Mouse (Mus musculus): ENCODE data around the gene Plcl1. TPM values are rescaled to one million over a fixed set of nuclear protein-coding genes. Genes with fewer than 3 reads are reported as not detected.
"Not testable (repeated sequence)": the region's sequence is repeated elsewhere in the genome, so short reads cannot be mapped to it uniquely, and the experiment has no call there.

The Plcl1 gene
- total and polyA plus RNA-seq, 3 experiments: 0.08 to 0.41 (median 0.13) TPM

DNA sequence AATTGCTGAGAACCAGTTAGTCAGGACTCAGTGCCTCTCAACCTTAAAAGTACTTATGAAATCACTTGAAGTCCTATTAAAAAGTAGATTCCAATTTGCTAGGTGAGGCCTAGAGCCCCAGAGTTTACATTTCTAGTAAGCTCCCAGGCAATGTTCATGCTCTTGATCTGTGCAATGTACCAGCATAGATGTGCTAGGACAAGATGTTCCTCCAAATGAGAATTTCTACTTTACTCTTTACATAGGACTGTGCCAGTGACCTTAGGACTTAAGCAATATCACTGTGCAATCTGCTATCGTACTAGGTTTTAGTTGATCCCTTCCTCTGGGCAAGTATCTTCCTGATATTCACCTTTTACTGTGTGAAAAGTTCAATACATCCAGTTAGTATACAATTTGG is 103.9 kb downstream of the Plcl1 start:
- TF ChIP-seq ZMIZ1 (IDR thresholded peaks at IDR 0.05; ENCODE audit: low read depth, low read length): no peak
- no peak for TF ChIP-seq POLR2AphosphoS2 (IDR thresholded peaks at IDR 0.05; ENCODE audit: low read depth, low read length)
- no peak for TF ChIP-seq MAZ (IDR thresholded peaks at IDR 0.05; ENCODE audit: low read depth, low read length)
- no peak for TF ChIP-seq USF1 (IDR thresholded peaks at IDR 0.05; ENCODE audit: low read depth, low read length)
- TF ChIP-seq E2F4 (IDR thresholded peaks at IDR 0.05; ENCODE audit: insufficient replicate concordance, low read depth, low read length): no peak
- no peak for TF ChIP-seq BHLHE40 (IDR thresholded peaks at IDR 0.05; ENCODE audit: low read depth, low read length)
- no peak for TF ChIP-seq MXI1 (IDR thresholded peaks at IDR 0.05; ENCODE audit: low read depth, low read length)
- TF ChIP-seq USF2 (conservative IDR thresholded peaks at IDR 0.05; ENCODE audit: low read depth, low read length): no peak
- no peak for TF ChIP-seq RCOR1 (conservative IDR thresholded peaks at IDR 0.05; ENCODE audit: low read depth, low read length)
- no peak for TF ChIP-seq JUND (conservative IDR thresholded peaks at IDR 0.05; ENCODE audit: low read depth, low read length)
- TF ChIP-seq SMC3 (IDR thresholded peaks at IDR 0.05; ENCODE audit: low read depth, low read length): no peak
- TF ChIP-seq CHD1 (IDR thresholded peaks at IDR 0.05; ENCODE audit: low read depth, low read length): no peak
- TF ChIP-seq MAFK (IDR thresholded peaks at IDR 0.05; ENCODE audit: insufficient replicate concordance, low read length): no peak
- TF ChIP-seq NELFE (IDR thresholded peaks at IDR 0.05; ENCODE audit: low read depth, low read length): no peak
- TF ChIP-seq ZC3H11A (IDR thresholded peaks at IDR 0.05; ENCODE audit: low read depth, low read length): no peak
- TF ChIP-seq ELF1 (IDR thresholded peaks at IDR 0.05; ENCODE audit: low read depth, low read length): no peak
- no peak for TF ChIP-seq NRF1 (IDR thresholded peaks at IDR 0.05; ENCODE audit: low read depth, low read length)
- TF ChIP-seq ETS1 (conservative IDR thresholded peaks at IDR 0.05; ENCODE audit: low read depth, low read length): no peak
- no peak for DNase-seq (ENCODE audit: extremely low read depth)
- H3K9me3 ChIP-seq (replicated peaks; ENCODE audit: low read length): no peaks in the 10 kb centered on the region
- no peak overlapping the region for H3K9ac ChIP-seq (ENCODE audit: insufficient read depth, low read depth)
- no peak overlapping the region for H3K27ac ChIP-seq (ENCODE audit: insufficient read depth, low read depth)
- H3K27me3 ChIP-seq (replicated peaks): no peaks in the 10 kb centered on the region
- no peaks in the 10 kb centered on the region for H3K36me3 ChIP-seq (replicated peaks in 1 of 2; ENCODE audit: control insufficient read depth in 1 of 2, insufficient read depth in 1 of 2, low read length in 1 of 2)
- H3K4me1 ChIP-seq (ENCODE audit: control insufficient read depth in 1 of 2, insufficient read depth in 2 of 2): peaks cover 9 to 28% of the 10 kb centered on the region in 2 experiments
- H3K4me2 ChIP-seq (ENCODE audit: insufficient read depth, low read depth, poor library complexity, severe bottlenecking): no peak overlapping the region
- in situ Hi-C loops (cut with MboI; ENCODE audit: low pct_ligation_motif_present, low pct_unique_long_range_greater_than_20kb, low sequenced_read_pairs) (no loop called here), dilution Hi-C loops (cut with MboI; ENCODE audit: extremely low pct_ligation_motif_present, extremely low pct_unique_long_range_greater_than_20kb, low sequenced_read_pairs) (no loop called here)
- H3K4me3 ChIP-seq (replicated peaks in 1 of 3; ENCODE audit: low read depth in 2 of 3, low read length in 2 of 3, poor library complexity in 1 of 3): no peak overlapping the region
- no peaks in the 10 kb centered on the region for H3K79me2 ChIP-seq (replicated peaks; ENCODE audit: control insufficient read depth, extremely low read depth, insufficient read depth, poor library complexity, severe bottlenecking)

DNA sequence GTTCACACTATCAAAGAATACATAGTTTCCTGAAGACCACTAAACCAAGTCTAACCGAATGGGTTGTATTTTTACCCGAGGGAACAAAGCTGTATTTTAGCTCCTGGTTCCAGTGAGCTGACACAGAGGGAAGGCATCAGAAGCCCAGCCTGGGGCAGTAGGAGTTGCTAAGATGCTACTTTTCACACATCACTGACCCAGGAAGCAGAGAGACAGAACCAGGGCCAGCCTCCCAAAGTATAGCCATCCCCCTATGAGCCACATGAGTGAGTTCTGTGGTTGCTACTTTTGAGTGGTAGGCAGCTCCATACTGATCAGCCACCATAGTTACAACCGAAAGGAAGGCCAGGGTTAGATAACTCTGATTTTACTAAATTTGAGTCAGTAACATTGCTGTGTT is 106.4 kb downstream of the Plcl1 start:
- dilution Hi-C loops (cut with MboI; ENCODE audit: extremely low pct_ligation_motif_present, extremely low pct_unique_long_range_greater_than_20kb, low sequenced_read_pairs): no loop called here
- in situ Hi-C loops (cut with MboI; ENCODE audit: low pct_ligation_motif_present, low pct_unique_long_range_greater_than_20kb, low sequenced_read_pairs): no loop called here
- TF ChIP-seq UBTF (IDR thresholded peaks at IDR 0.05; ENCODE audit: low read depth, low read length): no peak
- TF ChIP-seq MYC (IDR thresholded peaks at IDR 0.05; ENCODE audit: low read depth, low read length): no peak
- TF ChIP-seq ELF1 (IDR thresholded peaks at IDR 0.05; ENCODE audit: low read depth, low read length): no peak
- no peak for TF ChIP-seq RCOR1 (conservative IDR thresholded peaks at IDR 0.05; ENCODE audit: low read depth, low read length)
- no peak for TF ChIP-seq SIN3A (IDR thresholded peaks at IDR 0.05; ENCODE audit: low read length)
- TF ChIP-seq HCFC1 (IDR thresholded peaks at IDR 0.05; ENCODE audit: low read depth, low read length): no peak
- no peak for TF ChIP-seq KAT2A (IDR thresholded peaks at IDR 0.05; ENCODE audit: insufficient replicate concordance, low read length)
- no peak for TF ChIP-seq USF2 (conservative IDR thresholded peaks at IDR 0.05; ENCODE audit: low read depth, low read length)
- TF ChIP-seq CTCF (conservative IDR thresholded peaks at IDR 0.05 in 1 of 2, IDR thresholded peaks at IDR 0.05 in 1 of 2; ENCODE audit: low read depth in 2 of 2, low read length in 2 of 2): no peak
- no peak for TF ChIP-seq MEF2A (IDR thresholded peaks at IDR 0.05; ENCODE audit: borderline replicate concordance, low read depth, low read length)
- Histone ChIP-seq H3K4me2 (ENCODE audit: insufficient read depth, low read depth, poor library complexity, severe bottlenecking) (no peak overlapping the region), H3K36me3 (replicated peaks in 1 of 2; ENCODE audit: control insufficient read depth in 1 of 2, insufficient read depth in 1 of 2, low read length in 1 of 2) (no peaks in the 10 kb centered on the region), H3K27me3 (replicated peaks) (no peaks in the 10 kb centered on the region), H3K27ac (ENCODE audit: insufficient read depth, low read depth) (no peak overlapping the region), H3K4me1 (ENCODE audit: control insufficient read depth in 1 of 2, insufficient read depth in 2 of 2) (peaks cover 8 to 21% of the 10 kb centered on the region in 2 experiments), H3K79me2 (replicated peaks; ENCODE audit: control insufficient read depth, extremely low read depth, insufficient read depth, poor library complexity, severe bottlenecking) (no peaks in the 10 kb centered on the region), H3K4me3 (replicated peaks in 1 of 3; ENCODE audit: low read depth in 2 of 3, low read length in 2 of 3, poor library complexity in 1 of 3) (no peak overlapping the region), H3K9me3 (replicated peaks; ENCODE audit: low read length) (no peaks in the 10 kb centered on the region), H3K9ac (ENCODE audit: insufficient read depth, low read depth) (no peak overlapping the region)
- peak; percentile 45 for DNase-seq (ENCODE audit: extremely low read depth)

DNA sequence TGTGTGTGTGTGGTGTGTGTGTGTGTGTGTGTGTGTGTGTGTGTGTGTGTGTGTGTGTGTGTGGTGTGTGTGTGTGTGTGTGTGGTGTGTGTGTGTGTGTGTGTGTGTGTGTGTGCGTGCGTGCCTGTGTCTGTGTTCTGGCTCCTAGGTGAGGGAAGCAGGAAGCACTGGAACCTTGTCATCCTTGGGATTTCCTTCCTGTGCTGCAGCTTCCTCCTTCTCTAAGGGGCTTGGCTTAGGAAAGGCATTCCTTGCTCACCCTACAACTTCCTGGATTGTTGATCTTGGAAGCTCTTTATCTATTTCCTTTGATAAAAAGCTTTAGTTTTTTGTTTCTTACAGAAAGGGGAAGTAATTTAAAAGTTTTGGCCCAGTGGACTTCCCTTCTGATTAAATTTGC is 107.1 kb downstream of the Plcl1 start:
- H3K4me2 ChIP-seq (ENCODE audit: insufficient read depth, low read depth, poor library complexity, severe bottlenecking); DNase-seq (ENCODE audit: extremely low read depth); H3K4me3 ChIP-seq (replicated peaks in 1 of 3; ENCODE audit: low read depth in 2 of 3, low read length in 2 of 3, poor library complexity in 1 of 3); in situ Hi-C loops (cut with MboI; ENCODE audit: low pct_ligation_motif_present, low pct_unique_long_range_greater_than_20kb, low sequenced_read_pairs); dilution Hi-C loops (cut with MboI; ENCODE audit: extremely low pct_ligation_motif_present, extremely low pct_unique_long_range_greater_than_20kb, low sequenced_read_pairs); H3K27ac ChIP-seq (ENCODE audit: insufficient read depth, low read depth); H3K27me3 ChIP-seq (replicated peaks); H3K9me3 ChIP-seq (replicated peaks; ENCODE audit: low read length); H3K9ac ChIP-seq (ENCODE audit: insufficient read depth, low read depth); H3K79me2 ChIP-seq (replicated peaks; ENCODE audit: control insufficient read depth, extremely low read depth, insufficient read depth, poor library complexity, severe bottlenecking); H3K36me3 ChIP-seq (replicated peaks in 1 of 2; ENCODE audit: control insufficient read depth in 1 of 2, insufficient read depth in 1 of 2, low read length in 1 of 2): not testable (repeated sequence)
- H3K4me1 ChIP-seq (ENCODE audit: control insufficient read depth in 1 of 2, insufficient read depth in 2 of 2): peaks cover 6 to 19% of the 10 kb centered on the region in 2 experiments

Data from CH12.LX (cell line).